Mouse (Mus musculus): ENCODE measurements at regions not wholly inside any gene's neighbourhood (a gene's known extent, or its start where the extent isn't known, plus 50 kb on each side); places are given as distances from the start of the nearest gene placed in this dataset.
"Not testable (repeated sequence)": the region's sequence is repeated elsewhere in the genome, so short reads cannot be mapped to it uniquely, and the experiment has no call there.

- in situ Hi-C loops (cut with MboI; ENCODE audit: low pct_unique_long_range_greater_than_20kb in 1 of 2, low sequenced_read_pairs in 2 of 2, unreplicated experiment in 1 of 2), result no loop called here
Observed at GRCm38 (mm10) chr2:128295726-128296234, 169.9 kb downstream of the Bcl2l11 start.

GRCm38 (mm10) chr2:128296423-128296822 is 170.6 kb downstream of the Bcl2l11 start:
- in situ Hi-C loops (cut with MboI; ENCODE audit: low pct_unique_long_range_greater_than_20kb in 1 of 2, low sequenced_read_pairs in 2 of 2, unreplicated experiment in 1 of 2), result not testable (repeated sequence)

- in situ Hi-C loops (cut with MboI; ENCODE audit: low pct_unique_long_range_greater_than_20kb in 1 of 2, low sequenced_read_pairs in 2 of 2, unreplicated experiment in 1 of 2), result no loop called here
Observed at GRCm38 (mm10) chr2:128296897-128297296, 171.1 kb downstream of the Bcl2l11 start.

GRCm38 (mm10) chr2:128297821-128298220 is 172.0 kb downstream of the Bcl2l11 start:
- in situ Hi-C loops (cut with MboI; ENCODE audit: low pct_unique_long_range_greater_than_20kb in 1 of 2, low sequenced_read_pairs in 2 of 2, unreplicated experiment in 1 of 2), result no loop called here

- in situ Hi-C loops (cut with MboI; ENCODE audit: low pct_unique_long_range_greater_than_20kb in 1 of 2, low sequenced_read_pairs in 2 of 2, unreplicated experiment in 1 of 2), result no loop called here
Observed at GRCm38 (mm10) chr2:128298996-128299395, 173.2 kb downstream of the Bcl2l11 start.

- in situ Hi-C loops (cut with MboI; ENCODE audit: low pct_unique_long_range_greater_than_20kb in 1 of 2, low sequenced_read_pairs in 2 of 2, unreplicated experiment in 1 of 2), result no loop called here
Observed at GRCm38 (mm10) chr2:128301709-128302108, 175.9 kb downstream of the Bcl2l11 start.

- in situ Hi-C loops (cut with MboI; ENCODE audit: low pct_unique_long_range_greater_than_20kb in 1 of 2, low sequenced_read_pairs in 2 of 2, unreplicated experiment in 1 of 2), result no loop called here
Observed at GRCm38 (mm10) chr2:128304063-128304712, 178.3 kb downstream of the Bcl2l11 start.

- in situ Hi-C loops (cut with MboI; ENCODE audit: low pct_unique_long_range_greater_than_20kb in 1 of 2, low sequenced_read_pairs in 2 of 2, unreplicated experiment in 1 of 2), result no loop called here
Observed at GRCm38 (mm10) chr2:128306693-128307092, 180.9 kb downstream of the Bcl2l11 start.

- in situ Hi-C loops (cut with MboI; ENCODE audit: low pct_unique_long_range_greater_than_20kb in 1 of 2, low sequenced_read_pairs in 2 of 2, unreplicated experiment in 1 of 2), result no loop called here
Observed at GRCm38 (mm10) chr2:128309541-128310030, 183.7 kb downstream of the Bcl2l11 start.

- in situ Hi-C loops (cut with MboI; ENCODE audit: low pct_unique_long_range_greater_than_20kb in 1 of 2, low sequenced_read_pairs in 2 of 2, unreplicated experiment in 1 of 2), result no loop called here
Observed at GRCm38 (mm10) chr2:128310081-128310480, 184.2 kb downstream of the Bcl2l11 start.

GRCm38 (mm10) chr2:128312084-128312594 is 186.3 kb downstream of the Bcl2l11 start:
- in situ Hi-C loops (cut with MboI; ENCODE audit: low pct_unique_long_range_greater_than_20kb in 1 of 2, low sequenced_read_pairs in 2 of 2, unreplicated experiment in 1 of 2), result no loop called here

GRCm38 (mm10) chr2:128312659-128313581 is 187.1 kb downstream of the Bcl2l11 start:
- in situ Hi-C loops (cut with MboI; ENCODE audit: low pct_unique_long_range_greater_than_20kb in 1 of 2, low sequenced_read_pairs in 2 of 2, unreplicated experiment in 1 of 2), result no loop called here

GRCm38 (mm10) chr2:128313582-128313918 is 187.7 kb downstream of the Bcl2l11 start:
- in situ Hi-C loops (cut with MboI; ENCODE audit: low pct_unique_long_range_greater_than_20kb in 1 of 2, low sequenced_read_pairs in 2 of 2, unreplicated experiment in 1 of 2), result no loop called here

GRCm38 (mm10) chr2:128313948-128314347 is 188.1 kb downstream of the Bcl2l11 start:
- in situ Hi-C loops (cut with MboI; ENCODE audit: low pct_unique_long_range_greater_than_20kb in 1 of 2, low sequenced_read_pairs in 2 of 2, unreplicated experiment in 1 of 2), result no loop called here

- in situ Hi-C loops (cut with MboI; ENCODE audit: low pct_unique_long_range_greater_than_20kb in 1 of 2, low sequenced_read_pairs in 2 of 2, unreplicated experiment in 1 of 2), result no loop called here
Observed at GRCm38 (mm10) chr2:128316516-128316915, 190.7 kb downstream of the Bcl2l11 start.

- in situ Hi-C loops (cut with MboI; ENCODE audit: low pct_unique_long_range_greater_than_20kb in 1 of 2, low sequenced_read_pairs in 2 of 2, unreplicated experiment in 1 of 2), result no loop called here
Observed at GRCm38 (mm10) chr2:128318266-128318665, 192.4 kb downstream of the Bcl2l11 start.

GRCm38 (mm10) chr2:128318956-128319355 is 193.1 kb downstream of the Bcl2l11 start:
- in situ Hi-C loops (cut with MboI; ENCODE audit: low pct_unique_long_range_greater_than_20kb in 1 of 2, low sequenced_read_pairs in 2 of 2, unreplicated experiment in 1 of 2), result no loop called here

GRCm38 (mm10) chr2:128321475-128321874 is 195.6 kb downstream of the Bcl2l11 start:
- in situ Hi-C loops (cut with MboI; ENCODE audit: low pct_unique_long_range_greater_than_20kb in 1 of 2, low sequenced_read_pairs in 2 of 2, unreplicated experiment in 1 of 2), result no loop called here
